14 mouse cellular contexts compared by ENCODE assay signal in the genomic region with DNA sequence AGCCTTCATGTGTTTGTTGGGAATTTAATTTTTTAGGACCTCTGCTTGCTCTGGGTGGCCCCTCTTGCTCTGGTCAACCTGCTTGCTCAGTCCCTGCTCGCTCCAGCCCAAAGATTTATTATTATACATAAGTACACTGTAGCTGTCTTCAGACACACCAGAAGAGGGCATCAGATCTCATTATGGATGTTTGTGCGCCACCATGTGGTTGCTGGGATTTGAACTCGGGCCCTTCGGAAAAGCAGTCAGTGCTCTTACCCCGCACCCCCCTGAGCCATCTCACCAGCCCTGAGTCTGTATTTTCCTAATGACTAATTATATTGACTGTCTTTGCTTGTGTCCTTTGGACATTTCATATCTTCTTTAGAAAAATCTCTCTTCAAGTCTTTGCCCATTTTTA. TPM values are rescaled to one million over a fixed set of nuclear protein-coding genes. Genes with fewer than 3 reads are reported as not detected.
"Had no signal": no experiment of that assay in that cellular context is flagged by ENCODE, and none has a peak within 500 bp of the region (broad histone marks: within the 10 kb centered on the region; RNA-seq: fewer than 3 reads in every experiment).

No protein-coding gene starts in this region.

- DNase-seq: kidney, adult 18-20 months; kidney, postnatal 14 days; liver, embryonic 13.5 days; lung, adult 2 months; lung, postnatal 14 days had no signal

- H3K27me3 ChIP-seq: intestine, embryonic 15.5 days; liver, embryonic 13.5 days; midbrain, embryonic 15.5 days; neural tube, embryonic 12.5 days; stomach, embryonic 15.5 days had no signal

- H3K4me3 ChIP-seq: intestine, embryonic 15.5 days; limb, embryonic 10.5 days; liver, embryonic 13.5 days; megakaryocyte, embryonic 14.5 days; midbrain, embryonic 15.5 days; neural tube, embryonic 12.5 days; stomach, embryonic 15.5 days had no signal

- H3K4me1 ChIP-seq: intestine, embryonic 15.5 days; limb, embryonic 10.5 days; midbrain, embryonic 15.5 days; neural tube, embryonic 12.5 days; stomach, embryonic 15.5 days had no signal

- H3K27ac ChIP-seq: intestine, embryonic 15.5 days; limb, embryonic 10.5 days; liver, embryonic 13.5 days; macrophage; midbrain, embryonic 15.5 days; neural tube, embryonic 12.5 days; stomach, embryonic 15.5 days had no signal

- H3K9ac ChIP-seq: intestine, embryonic 15.5 days; liver, embryonic 13.5 days; midbrain, embryonic 15.5 days; neural tube, embryonic 12.5 days; stomach, embryonic 15.5 days had no signal

- H3K36me3 ChIP-seq: intestine, embryonic 15.5 days; limb, embryonic 10.5 days; liver, embryonic 13.5 days; midbrain, embryonic 15.5 days; neural tube, embryonic 12.5 days; stomach, embryonic 15.5 days had no signal

- H3K9me3 ChIP-seq: intestine, embryonic 15.5 days; limb, embryonic 10.5 days; liver, embryonic 13.5 days; midbrain, embryonic 15.5 days; neural tube, embryonic 12.5 days; stomach, embryonic 15.5 days had no signal

RNA-seq across cellular contexts. Expression of a gene that starts 5.4 kb away (rescaled TPM):
- total RNA-seq: monocyte, adult 5-6 weeks; neutrophil, adult 5-6 weeks had no signal
- polyA plus RNA-seq: macrophage had no signal

RNA-seq across cellular contexts. Expression of a gene that starts 35.8 kb away (rescaled TPM):
- total RNA-seq: monocyte, adult 5-6 weeks had no signal
